Mouse (Mus musculus) kidney, embryonic 15.5 days (tissue): ENCODE results near the gene Tedc2. TPM values are rescaled to one million over a fixed set of nuclear protein-coding genes. Genes with fewer than 3 reads are reported as not detected.
A peak's percentile ranks its signal among the peaks of the same experiment; 100 is the strongest.

ENCODE experiments used
- ATAC-seq: fragments of 200-750 bp; cut with Nextera tagmentation; replicated peaks from 2 replicates; pipeline ENCODE4 v1.8.0; 2017; ENCODE audit warnings: moderate TSS enrichment; ENCODE audit not compliant: low FRiP score
- H3K27ac ChIP-seq: fragments of 300-500 bp; sonication (generic); 2 replicates; pipeline ENCODE4 v1.5.1; 2015; ENCODE audit warnings: mild to moderate bottlenecking, inconsistent platforms
- H3K27me3 ChIP-seq: fragments of 300-500 bp; sonication (generic); 2 replicates; pipeline ENCODE4 v1.6.1; 2015; ENCODE audit warnings: inconsistent platforms
- H3K36me3 ChIP-seq: fragments of 300-500 bp; sonication (generic); 2 replicates; pipeline ENCODE4 v1.6.1; 2015; ENCODE audit warnings: inconsistent platforms
- H3K4me1 ChIP-seq: fragments of 300-500 bp; sonication (generic); 2 replicates; pipeline ENCODE4 v1.6.1; 2015; ENCODE audit warnings: inconsistent platforms
- H3K4me2 ChIP-seq: fragments of 300-500 bp; sonication (generic); 2 replicates; pipeline ENCODE4 v1.6.1; 2015; ENCODE audit warnings: moderate library complexity, mild to moderate bottlenecking, inconsistent platforms
- H3K4me3 ChIP-seq: fragments of 300-500 bp; sonication (generic); replicated peaks from 2 replicates; pipeline ENCODE4 v1.5.1; 2015; ENCODE audit warnings: mild to moderate bottlenecking, inconsistent platforms
- H3K9ac ChIP-seq: fragments of 300-500 bp; sonication (generic); 2 replicates; pipeline ENCODE4 v1.6.1; 2015; ENCODE audit warnings: mild to moderate bottlenecking, inconsistent platforms
- H3K9me3 ChIP-seq: fragments of 300-500 bp; sonication (generic); replicated peaks from 2 replicates; pipeline ENCODE4 v1.6.1; 2016; ENCODE audit warnings: inconsistent platforms
- WGBS: fragments of 180-500 bp; shearing (Covaris S2); methylation state at CpG from one replicate; pipeline ENCODE4 v1.1.7; 2015; ENCODE audit warnings: mixed read lengths; 5-methylcytosine and 5-hydroxymethylcytosine counted together
- polyA plus RNA-seq: library from polyadenylated mRNA; unstranded; fragments of >200 nt; fragmentation: Nextera tagmentation; extraction: Ambion mirVana; gene quantifications from 2 replicates; pipeline ENCODE4 v1.2.1, GENCODE M21; 2015

Tedc2 gene
- polyA plus RNA-seq, 1 experiment from 2014 or later: 14.3 TPM

GRCm38 (mm10) chr17:24243311-24243969 is 22.8 kb upstream of the Tedc2 start:
- no peak overlapping the region for H3K4me2 ChIP-seq
- peaks cover 92% of the 10 kb centered on the region for H3K36me3 ChIP-seq
- no peaks in the 10 kb centered on the region for H3K4me1 ChIP-seq
- 92% methylated on average over 4 of the region's 4 CpGs for WGBS
- H3K4me3 ChIP-seq: no peak overlapping the region
- H3K27ac ChIP-seq: no peak overlapping the region
- 0 out of 2 replicates have a peak, but pooled peaks cover 8% of the 10 kb centered on the region for H3K9me3 ChIP-seq
- no peaks in the 10 kb centered on the region for H3K27me3 ChIP-seq
- no peak overlapping the region for H3K9ac ChIP-seq
- ATAC-seq: no peak

- H3K4me2 ChIP-seq: no peak overlapping the region
- H3K9me3 ChIP-seq: no peaks in the 10 kb centered on the region
- 95% methylated on average over 7 of the region's 7 CpGs for WGBS
- no peak overlapping the region for H3K9ac ChIP-seq
- H3K27me3 ChIP-seq: no peaks in the 10 kb centered on the region
- H3K27ac ChIP-seq: no peak overlapping the region
- ATAC-seq: no peak
- H3K36me3 ChIP-seq: peaks cover 100% of the 10 kb centered on the region
- no peak overlapping the region for H3K4me3 ChIP-seq
- H3K4me1 ChIP-seq: no peaks in the 10 kb centered on the region
Measured at GRCm38 (mm10) chr17:24236921-24237320, 16.3 kb upstream of the Tedc2 start.

GRCm38 (mm10) chr17:24236479-24236878 is 15.8 kb upstream of the Tedc2 start:
- Histone ChIP-seq H3K9ac (no peak overlapping the region), H3K4me3 (no peak overlapping the region), H3K4me2 (no peak overlapping the region), H3K27me3 (no peaks in the 10 kb centered on the region), H3K4me1 (no peaks in the 10 kb centered on the region), H3K27ac (no peak overlapping the region), H3K9me3 (no peaks in the 10 kb centered on the region), H3K36me3 (peaks cover 100% of the 10 kb centered on the region)
- no peak for ATAC-seq
- WGBS: 94% methylated on average over 1 of the region's 1 CpGs

DNA sequence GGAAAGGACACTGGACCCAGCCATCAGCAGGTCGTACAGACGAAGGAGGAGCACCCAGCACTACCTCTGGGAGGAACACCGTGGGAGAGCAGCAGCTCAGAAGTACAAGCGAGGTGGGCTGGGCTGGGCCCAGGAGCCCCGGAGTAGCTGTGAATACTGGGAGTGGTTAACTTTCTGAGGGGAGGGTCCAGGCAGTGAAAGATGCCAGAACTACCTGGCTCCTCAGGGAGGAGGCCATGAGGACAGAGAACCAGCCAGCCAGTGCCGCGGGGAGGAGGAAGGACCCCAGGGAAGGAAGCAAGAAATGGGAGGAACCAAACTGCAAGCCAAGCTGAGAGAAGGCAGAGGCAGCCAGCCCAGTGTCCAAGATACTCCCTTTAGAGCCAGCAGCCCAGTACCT is 7.3 kb upstream of the Tedc2 start:
- H3K27ac ChIP-seq: no peak overlapping the region
- H3K27me3 ChIP-seq: no peaks in the 10 kb centered on the region
- H3K4me3 ChIP-seq: no peak overlapping the region
- H3K9ac ChIP-seq: no peak overlapping the region
- H3K4me1 ChIP-seq: no peaks in the 10 kb centered on the region
- no peak overlapping the region for H3K4me2 ChIP-seq
- no peak for ATAC-seq
- 83% methylated on average over 7 of the region's 7 CpGs for WGBS
- peaks cover 98% of the 10 kb centered on the region for H3K36me3 ChIP-seq
- H3K9me3 ChIP-seq: no peaks in the 10 kb centered on the region

- H3K4me1 ChIP-seq: no peaks in the 10 kb centered on the region
- no peak overlapping the region for H3K4me2 ChIP-seq
- H3K4me3 ChIP-seq: no peak overlapping the region
- no peaks in the 10 kb centered on the region for H3K27me3 ChIP-seq
- no peak overlapping the region for H3K9ac ChIP-seq
- peaks cover 93% of the 10 kb centered on the region for H3K36me3 ChIP-seq
- no peaks in the 10 kb centered on the region for H3K9me3 ChIP-seq
- WGBS: 90% methylated on average over 8 of the region's 8 CpGs
- no peak overlapping the region for H3K27ac ChIP-seq
- no peak for ATAC-seq
Measured at GRCm38 (mm10) chr17:24226721-24227120, 6.1 kb upstream of the Tedc2 start.

DNA sequence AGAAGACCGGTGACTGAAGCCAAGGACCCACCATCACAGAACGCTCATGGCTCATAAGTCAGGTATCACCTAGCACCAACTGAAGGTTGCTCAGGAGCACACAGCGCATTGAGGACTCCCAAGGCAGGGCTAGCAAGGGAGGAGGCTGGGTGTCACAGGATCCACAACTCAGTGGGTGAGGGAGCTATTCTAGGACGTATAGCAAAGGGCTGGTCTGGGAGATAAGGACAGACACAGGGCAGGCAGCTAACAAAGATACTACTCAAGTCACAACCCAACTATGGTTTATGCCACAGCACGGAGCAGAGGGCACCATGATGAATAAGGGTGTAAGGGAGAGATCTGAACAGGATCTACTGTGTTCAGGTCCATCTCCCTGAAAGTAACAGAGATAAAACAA is 5.2 kb upstream of the Tedc2 start:
- Histone ChIP-seq H3K4me1 (peaks cover 4% of the 10 kb centered on the region), H3K27ac (no peak overlapping the region), H3K9ac (no peak overlapping the region), H3K36me3 (peaks cover 84% of the 10 kb centered on the region), H3K4me3 (no peak overlapping the region), H3K27me3 (no peaks in the 10 kb centered on the region), H3K4me2 (no peak overlapping the region), H3K9me3 (no peaks in the 10 kb centered on the region)
- WGBS: 93% methylated on average over 5 of the region's 5 CpGs
- ATAC-seq: no peak; the same call in 1 of the 2 replicates

DNA sequence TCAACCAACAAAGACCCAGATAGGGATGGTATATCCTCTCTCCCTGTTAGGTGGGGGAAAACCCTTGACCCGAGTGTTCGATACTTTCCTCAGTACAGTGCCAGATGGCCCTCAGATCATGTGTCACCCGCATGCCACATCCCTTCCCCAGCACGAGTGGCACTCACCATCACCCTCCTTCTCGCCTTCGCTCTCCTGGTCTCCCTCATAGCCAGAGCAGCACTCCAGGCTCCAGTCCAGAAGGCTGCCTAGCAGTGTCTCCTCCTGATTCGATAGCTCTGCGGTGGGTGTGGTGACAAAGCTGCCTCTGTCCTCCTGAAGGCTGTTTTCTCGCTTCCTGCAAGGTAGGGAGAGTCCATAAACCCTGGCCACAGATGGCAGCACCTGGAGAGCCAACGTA is 4.1 kb upstream of the Tedc2 start:
- ATAC-seq: no peak
- peaks cover 10% of the 10 kb centered on the region for H3K4me1 ChIP-seq
- H3K9ac ChIP-seq: 0 out of 2 replicates have a peak overlapping the region, but pooled peaks have one; percentile 17
- H3K4me3 ChIP-seq: no peak overlapping the region
- H3K27me3 ChIP-seq: no peaks in the 10 kb centered on the region
- H3K9me3 ChIP-seq: no peaks in the 10 kb centered on the region
- 81% methylated on average over 10 of the region's 10 CpGs for WGBS
- H3K27ac ChIP-seq: no peak overlapping the region
- H3K4me2 ChIP-seq: no peak overlapping the region
- H3K36me3 ChIP-seq: peaks cover 73% of the 10 kb centered on the region

- 80% methylated on average over 5 of the region's 5 CpGs for WGBS
- Histone ChIP-seq H3K4me3 (no peak overlapping the region), H3K4me1 (peaks cover 18% of the 10 kb centered on the region), H3K27ac (no peak overlapping the region), H3K9ac (no peak overlapping the region), H3K36me3 (peaks cover 62% of the 10 kb centered on the region), H3K27me3 (no peaks in the 10 kb centered on the region), H3K9me3 (no peaks in the 10 kb centered on the region), H3K4me2 (no peak overlapping the region)
- ATAC-seq: no peak
Measured at GRCm38 (mm10) chr17:24223513-24223912, 2.9 kb upstream of the Tedc2 start.

DNA sequence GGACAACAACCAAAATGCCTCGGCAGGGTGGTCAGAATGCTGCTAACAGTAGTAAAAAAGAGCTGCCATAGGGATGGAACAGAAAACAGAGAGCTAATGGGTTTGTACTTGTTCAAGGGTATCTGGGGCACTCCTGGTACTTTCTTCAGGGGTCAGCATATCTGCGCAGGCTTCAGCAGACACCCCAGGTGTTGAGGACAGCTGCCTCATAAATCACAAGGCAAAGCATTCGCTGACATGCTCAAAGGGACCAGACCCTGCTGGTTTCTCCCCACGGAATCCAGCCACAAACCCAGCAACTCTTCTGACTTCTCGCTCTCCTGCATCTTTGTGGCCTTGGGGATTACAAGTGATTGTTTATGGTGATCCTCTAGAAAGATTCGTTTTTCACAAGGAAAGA is 2.0 kb upstream of the Tedc2 start:
- H3K4me1 ChIP-seq: peaks cover 18% of the 10 kb centered on the region
- ATAC-seq: no peak
- H3K4me3 ChIP-seq: no peak overlapping the region
- 66% methylated on average over 6 of the region's 6 CpGs for WGBS
- no peaks in the 10 kb centered on the region for H3K27me3 ChIP-seq
- H3K9ac ChIP-seq: no peak overlapping the region
- no peak overlapping the region for H3K4me2 ChIP-seq
- H3K27ac ChIP-seq: no peak overlapping the region
- no peaks in the 10 kb centered on the region for H3K9me3 ChIP-seq
- peaks cover 60% of the 10 kb centered on the region for H3K36me3 ChIP-seq

DNA sequence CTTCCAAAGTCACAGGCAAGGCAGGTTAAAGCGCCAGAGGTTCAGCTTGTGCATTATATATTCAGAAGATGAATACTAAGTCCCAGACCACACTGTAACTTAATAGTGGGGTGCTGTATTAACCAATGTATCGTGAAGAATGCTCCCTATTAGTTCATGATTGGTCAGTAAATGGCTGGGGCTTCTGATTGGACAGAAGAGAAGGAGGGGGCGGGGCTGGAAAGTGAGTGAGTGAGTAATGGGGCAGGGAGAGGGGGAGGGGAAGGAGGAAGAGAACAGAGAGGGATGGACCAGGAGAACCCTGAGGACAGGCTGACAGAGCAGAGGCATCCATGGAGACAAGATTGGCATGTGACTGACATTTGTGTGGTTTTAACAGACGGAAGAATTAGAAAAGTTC is 3.8 kb downstream of the Tedc2 start:
- H3K27ac ChIP-seq: no peak overlapping the region
- 77% methylated on average over 4 of the region's 4 CpGs for WGBS
- peaks cover 25% of the 10 kb centered on the region for H3K4me1 ChIP-seq
- H3K36me3 ChIP-seq: peaks cover 34% of the 10 kb centered on the region
- no peak overlapping the region for H3K9ac ChIP-seq
- no peaks in the 10 kb centered on the region for H3K27me3 ChIP-seq
- H3K4me3 ChIP-seq: no peak overlapping the region
- H3K9me3 ChIP-seq: no peaks in the 10 kb centered on the region
- H3K4me2 ChIP-seq: no peak overlapping the region
- no peak for ATAC-seq

DNA sequence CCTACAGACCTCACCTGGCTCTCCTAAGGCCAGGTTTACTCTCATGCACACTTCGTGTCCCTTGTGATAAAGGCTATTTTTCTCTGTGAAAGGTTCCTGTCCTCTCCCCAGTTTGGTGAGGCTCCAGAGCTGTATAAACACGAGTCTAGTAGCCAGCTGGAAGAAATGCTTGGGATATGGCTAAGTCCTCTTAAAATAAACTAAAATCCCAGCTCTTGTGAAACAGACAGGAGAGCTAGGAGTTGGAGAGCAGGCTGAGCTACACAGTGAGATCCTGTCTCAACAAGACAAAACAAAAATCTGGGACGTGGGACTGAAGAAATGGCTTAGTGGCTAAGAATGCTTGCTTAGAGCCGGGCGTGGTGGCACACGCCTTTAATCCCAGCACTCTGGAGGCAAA is 7.5 kb downstream of the Tedc2 start:
- H3K4me1 ChIP-seq: peaks cover 38% of the 10 kb centered on the region
- H3K9ac ChIP-seq: no peak overlapping the region
- H3K36me3 ChIP-seq: peaks cover 32% of the 10 kb centered on the region
- ATAC-seq: no peak
- H3K4me3 ChIP-seq: no peak overlapping the region
- H3K27me3 ChIP-seq: peaks cover 18% of the 10 kb centered on the region
- WGBS: 78% methylated on average over 6 of the region's 6 CpGs
- no peak overlapping the region for H3K27ac ChIP-seq
- no peaks in the 10 kb centered on the region for H3K9me3 ChIP-seq
- H3K4me2 ChIP-seq: no peak overlapping the region

GRCm38 (mm10) chr17:24212441-24213018 is 8.1 kb downstream of the Tedc2 start:
- peaks cover 45% of the 10 kb centered on the region for H3K4me1 ChIP-seq
- H3K9ac ChIP-seq: no peak overlapping the region
- WGBS: 28% methylated on average over 5 of the region's 5 CpGs
- peak overlapping the region; percentile 54 for H3K4me3 ChIP-seq
- H3K4me2 ChIP-seq: peak overlapping the region; percentile 98
- no peak for ATAC-seq
- H3K27me3 ChIP-seq: peaks cover 25% of the 10 kb centered on the region
- no peaks in the 10 kb centered on the region for H3K9me3 ChIP-seq
- no peak overlapping the region for H3K27ac ChIP-seq
- H3K36me3 ChIP-seq: peaks cover 26% of the 10 kb centered on the region
